Mouse (Mus musculus): ENCODE measurements at regions not wholly inside any gene's neighbourhood (a gene's known extent, or its start where the extent isn't known, plus 50 kb on each side); places are given as distances from the start of the nearest gene placed in this dataset.

- no peak for DNase-seq
These were observed 120.0 kb downstream of the Dact1 start for GRCm38 (mm10) chr12:71429561-71430200.

GRCm38 (mm10) chr12:71430331-71430730 is 120.6 kb downstream of the Dact1 start:
- no peak for DNase-seq

- no peak for DNase-seq
These were observed 121.4 kb downstream of the Dact1 start for GRCm38 (mm10) chr12:71431116-71431515.

- DNase-seq = no peak
These were observed 124.0 kb downstream of the Dact1 start for GRCm38 (mm10) chr12:71433549-71434200.

GRCm38 (mm10) chr12:71438254-71438653 is 128.6 kb downstream of the Dact1 start:
- peak; percentile 61 to 74 for DNase-seq

GRCm38 (mm10) chr12:71440863-71441262 is 131.2 kb downstream of the Dact1 start:
- DNase-seq = no peak

GRCm38 (mm10) chr12:71441272-71441671 is 131.6 kb downstream of the Dact1 start:
- DNase-seq = no peak

- DNase-seq = peak; percentile 11 to 53
These were observed 136.7 kb downstream of the Dact1 start for GRCm38 (mm10) chr12:71446177-71446891.

- DNase-seq = peak; percentile 12 to 46
These were observed 137.2 kb downstream of the Dact1 start for GRCm38 (mm10) chr12:71446892-71447268.

GRCm38 (mm10) chr12:71449032-71449431 is 139.3 kb downstream of the Dact1 start:
- no peak for DNase-seq

- DNase-seq = peak; percentile 14 to 35
These were observed 140.4 kb downstream of the Dact1 start for GRCm38 (mm10) chr12:71450128-71450527.

GRCm38 (mm10) chr12:71450680-71451463 is 141.2 kb downstream of the Dact1 start:
- peak in 1 of 2 experiments; percentile 11 for DNase-seq

GRCm38 (mm10) chr12:71456900-71457299 is 147.2 kb downstream of the Dact1 start:
- DNase-seq = no peak

- no peak for DNase-seq
These were observed 149.0 kb downstream of the Dact1 start for GRCm38 (mm10) chr12:71458559-71459176.

- no peak for DNase-seq
These were observed 151.0 kb downstream of the Dact1 start for GRCm38 (mm10) chr12:71460643-71461042.

GRCm38 (mm10) chr12:71467820-71468219 is 158.1 kb downstream of the Dact1 start:
- no peak for DNase-seq

- no peak for DNase-seq
These were observed 158.6 kb downstream of the Dact1 start for GRCm38 (mm10) chr12:71468324-71468723.

GRCm38 (mm10) chr12:71470983-71471715 is 161.5 kb downstream of the Dact1 start:
- DNase-seq = no peak

- no peak for DNase-seq
These were observed 162.0 kb downstream of the Dact1 start for GRCm38 (mm10) chr12:71471720-71472119.

GRCm38 (mm10) chr12:71476238-71476637 is 166.6 kb downstream of the Dact1 start:
- no peak for DNase-seq

- DNase-seq = no peak
These were observed 168.0 kb downstream of the Dact1 start for GRCm38 (mm10) chr12:71477691-71478090.

- DNase-seq = no peak
These were observed 171.7 kb downstream of the Dact1 start for GRCm38 (mm10) chr12:71481371-71481770.
